Mouse (Mus musculus): Measurements from ENCODE around the gene 4931428L18Rik. TPM values are rescaled to one million over a fixed set of nuclear protein-coding genes. Genes with fewer than 3 reads are reported as not detected.

Gene 4931428L18Rik
- total and polyA plus RNA-seq, 3 experiments, result not detected

- Histone ChIP-seq H3K9me3 (replicated peaks; ENCODE audit: insufficient read depth, low read length) (no peaks in the 10 kb centered on the region), H3K27ac (ENCODE audit: control insufficient read depth, low read depth, low read length) (no peak overlapping the region), H3K27me3 (ENCODE audit: control insufficient read depth in 1 of 2, insufficient read depth in 2 of 2, low read length in 2 of 2) (no peaks in the 10 kb centered on the region), H3K4me1 (ENCODE audit: control insufficient read depth in 1 of 2, insufficient read depth in 2 of 2, low read length in 2 of 2) (no peaks in the 10 kb centered on the region), H3K9ac (ENCODE audit: control insufficient read depth, low read depth, low read length, poor library complexity, severe bottlenecking) (no peak overlapping the region), H3K4me3 (ENCODE audit: control insufficient read depth in 1 of 2, insufficient read depth in 1 of 2, low read depth in 2 of 2, low read length in 2 of 2) (no peak overlapping the region), H3K36me3 (ENCODE audit: control insufficient read depth in 1 of 2, insufficient read depth in 2 of 2, low read length in 2 of 2) (no peaks in the 10 kb centered on the region), H3K79me2 (ENCODE audit: control insufficient read depth, insufficient read depth, low read length, poor library complexity) (no peaks in the 10 kb centered on the region)
- DNase-seq (ENCODE audit: low read depth, low spot score), result no peak
- TF ChIP-seq NELFE (IDR thresholded peaks at IDR 0.05; ENCODE audit: low read depth, low read length) (no peak), ETS1 (IDR thresholded peaks at IDR 0.05; ENCODE audit: low read depth, low read length) (no peak), MEF2A (IDR thresholded peaks at IDR 0.05; ENCODE audit: extremely low read depth, insufficient replicate concordance, low read depth, low read length, poor library complexity, severe bottlenecking) (no peak), RCOR1 (IDR thresholded peaks at IDR 0.05; ENCODE audit: low read depth, low read length) (no peak), MXI1 (IDR thresholded peaks at IDR 0.05; ENCODE audit: low read depth, low read length) (no peak), ZKSCAN1 (IDR thresholded peaks at IDR 0.05; ENCODE audit: low read depth, low read length) (no peak), MAFK (IDR thresholded peaks at IDR 0.05; ENCODE audit: borderline replicate concordance, low read depth, low read length) (no peak), TAL1 (IDR thresholded peaks at IDR 0.05; ENCODE audit: low read length) (no peak), POLR2AphosphoS2 (IDR thresholded peaks at IDR 0.05; ENCODE audit: low read length) (no peak), ZMIZ1 (IDR thresholded peaks at IDR 0.05; ENCODE audit: low read depth, low read length) (no peak), ELF1 (IDR thresholded peaks at IDR 0.05; ENCODE audit: low read depth, low read length) (no peak), GATA1 (IDR thresholded peaks at IDR 0.05; ENCODE audit: low read depth, low read length) (no peak), MAZ (IDR thresholded peaks at IDR 0.05; ENCODE audit: low read depth, low read length) (no peak), SMC3 (IDR thresholded peaks at IDR 0.05; ENCODE audit: low read depth, low read length) (no peak), SIN3A (IDR thresholded peaks at IDR 0.05; ENCODE audit: low read length) (no peak), BHLHE40 (IDR thresholded peaks at IDR 0.05; ENCODE audit: borderline replicate concordance, low read depth, low read length) (no peak), RAD21 (IDR thresholded peaks at IDR 0.05; ENCODE audit: low read depth, low read length) (no peak)
Observed at GRCm38 (mm10) chr1:31205346-31205745, 17.1 kb downstream of the 4931428L18Rik start.

DNA sequence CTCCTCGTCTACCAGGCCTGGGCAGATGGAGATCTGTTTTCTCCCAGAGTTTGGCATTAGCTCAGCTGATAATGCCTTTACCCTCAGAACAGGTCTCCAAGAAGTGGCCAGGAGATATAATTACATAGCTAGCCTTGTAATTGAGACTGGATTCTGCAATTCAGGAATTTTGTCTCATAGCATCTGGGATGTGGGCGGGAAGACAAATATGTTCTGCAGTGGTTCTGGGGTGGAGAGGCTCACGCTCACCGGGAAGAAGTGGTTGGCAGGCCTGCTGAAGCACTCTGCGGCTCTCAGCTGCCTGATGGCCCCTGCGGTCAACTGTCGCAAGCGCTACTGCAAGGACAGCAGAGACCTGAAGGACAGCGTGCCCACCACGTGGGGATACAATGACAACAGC lies 18.7 kb downstream of the 4931428L18Rik start:
- no peaks in the 10 kb centered on the region for H3K27me3 ChIP-seq (ENCODE audit: control insufficient read depth in 1 of 2, insufficient read depth in 2 of 2, low read length in 2 of 2)
- no peaks in the 10 kb centered on the region for H3K36me3 ChIP-seq (ENCODE audit: control insufficient read depth in 1 of 2, insufficient read depth in 2 of 2, low read length in 2 of 2)
- no peak overlapping the region for H3K4me3 ChIP-seq (ENCODE audit: control insufficient read depth in 1 of 2, insufficient read depth in 1 of 2, low read depth in 2 of 2, low read length in 2 of 2)
- no peak overlapping the region for H3K27ac ChIP-seq (ENCODE audit: control insufficient read depth, low read depth, low read length)
- no peak for DNase-seq (ENCODE audit: low read depth, low spot score)
- no peaks in the 10 kb centered on the region for H3K9me3 ChIP-seq (replicated peaks; ENCODE audit: insufficient read depth, low read length)
- TF ChIP-seq TBP (IDR thresholded peaks at IDR 0.05; ENCODE audit: low read depth, low read length) (no peak), MAX (IDR thresholded peaks at IDR 0.05; ENCODE audit: low read length) (no peak), ZNF384 (IDR thresholded peaks at IDR 0.05; ENCODE audit: low read depth, low read length) (no peak), BHLHE40 (IDR thresholded peaks at IDR 0.05; ENCODE audit: borderline replicate concordance, low read depth, low read length) (no peak), SMC3 (IDR thresholded peaks at IDR 0.05; ENCODE audit: low read depth, low read length) (no peak)
- no peak overlapping the region for H3K9ac ChIP-seq (ENCODE audit: control insufficient read depth, low read depth, low read length, poor library complexity, severe bottlenecking)
- H3K4me1 ChIP-seq (ENCODE audit: control insufficient read depth in 1 of 2, insufficient read depth in 2 of 2, low read length in 2 of 2), result no peaks in the 10 kb centered on the region
- no peaks in the 10 kb centered on the region for H3K79me2 ChIP-seq (ENCODE audit: control insufficient read depth, insufficient read depth, low read length, poor library complexity)

All from MEL (cell line).